Comparison of ENCODE assay signal across 20 mouse cellular contexts in genomic region chr6:121527281-121527680, GRCm38 (mm10). TPM values are rescaled to one million over a fixed set of nuclear protein-coding genes. Genes with fewer than 3 reads are reported as not detected.
DNase-seq lines count a peak whose midpoint lies in the region.
"Had no signal": no experiment of that assay in that cellular context is flagged by ENCODE, and none has a peak within 500 bp of the region (broad histone marks: within the 10 kb centered on the region; RNA-seq: fewer than 3 reads in every experiment).

No protein-coding gene starts in this region.

- no peaks in the 10 kb centered on the region for H3K36me3 ChIP-seq in limb, embryonic 10.5 days
- H3K36me3 ChIP-seq: embryonic facial prominence, embryonic 10.5 days; embryonic facial prominence, embryonic 12.5 days; forebrain, embryonic 12.5 days had no signal

- intact Hi-C loops in heart, postnatal 14 days (cut with DNase I), result no loop called here

- peaks cover 2% of the 10 kb centered on the region; the same call in 1 of the 2 replicates for H3K4me1 ChIP-seq in limb, embryonic 10.5 days
- H3K4me1 ChIP-seq: embryonic facial prominence, embryonic 12.5 days had no signal

- no peaks in the 10 kb centered on the region for H3K27me3 ChIP-seq in limb, embryonic 10.5 days (ENCODE audit: low read depth, poor library complexity, severe bottlenecking)
- H3K27me3 ChIP-seq: embryonic facial prominence, embryonic 12.5 days had no signal

- peak; percentile 64 for DNase-seq in heart, adult 11 months
- DNase-seq in heart, postnatal 14 days, result no peak
- peak; percentile 1 to 11 for DNase-seq in layer of hippocampus, postnatal 10 days (ENCODE audit: low spot score in 2 of 2)
- no peak for DNase-seq in layer of hippocampus, adult 18-20 months (ENCODE audit: low spot score in 2 of 2)
- peak; percentile 20 for DNase-seq in ZHBTc4 (ENCODE audit: low read depth, low spot score)
- peak; percentile 22 for DNase-seq in limb, embryonic 10.5 days (ENCODE audit: low spot score)
- no peak for DNase-seq in thymus, postnatal 14 days
- DNase-seq: adrenal gland, adult 8-10 months; adrenal gland, postnatal 14 days; adrenal gland, postnatal 36 days; cerebellum, adult 11-12 months; cerebellum, adult 2 months; cerebellum, adult 9-10 months; cerebellum, postnatal 10 days; cerebellum, postnatal 25 days; forebrain, postnatal 0 days had no signal

- no peaks in the 10 kb centered on the region for H3K9me3 ChIP-seq in limb, embryonic 10.5 days (replicated peaks)
- H3K9me3 ChIP-seq: embryonic facial prominence, embryonic 10.5 days; embryonic facial prominence, embryonic 12.5 days; forebrain, embryonic 12.5 days had no signal

- no peak overlapping the region for H3K4me3 ChIP-seq in limb, embryonic 10.5 days
- H3K4me3 ChIP-seq: embryonic facial prominence, embryonic 10.5 days; embryonic facial prominence, embryonic 12.5 days; forebrain, embryonic 12.5 days had no signal

- WGBS in limb, embryonic 10.5 days, result 96% methylated on average over 4 of the region's 4 CpGs

- no peak overlapping the region for H3K27ac ChIP-seq in limb, embryonic 10.5 days
- H3K27ac ChIP-seq: embryonic facial prominence, embryonic 10.5 days; embryonic facial prominence, embryonic 12.5 days; forebrain, embryonic 12.5 days had no signal

RNA-seq across cellular contexts. Expression of gene Iqsec3, which starts 53.8 kb away (rescaled TPM):
- total RNA-seq in heart, postnatal 14 days (2021), result under 1 TPM; 0.78 to 0.84 TPM
- total RNA-seq in layer of hippocampus, postnatal 10 days (2021), result 10 to 100 TPM; 81.2 to 83.8 TPM
- total RNA-seq in layer of hippocampus, adult 18-20 months (2021), result 100 to 1,000 TPM; 132 to 138 TPM
- polyA plus RNA-seq in limb, embryonic 10.5 days (2016; fragmentation: Nextera tagmentation; extraction: Ambion mirVana), result 0.03 TPM in 2 replicates
- polyA plus RNA-seq: activated CD4-positive, CD25-positive, alpha-beta regulatory T cell, adult 4 months had no signal

Comparison
In these comparisons a context has a peak if more than half of its experiments do, and no peak if none do; other contexts are left out.
1. DNase-seq: peak in heart, adult 11 months (single experiment), layer of hippocampus, postnatal 10 days (2 of 2), ZHBTc4 (single experiment) and limb, embryonic 10.5 days (single experiment); none in heart, postnatal 14 days (0 of 2), layer of hippocampus, adult 18-20 months (0 of 2) and thymus, postnatal 14 days (single experiment).
2. RNA of gene Iqsec3, which starts 53.8 kb away (total RNA-seq): 132 to 138 TPM in layer of hippocampus, adult 18-20 months and 81.2 to 83.8 TPM in layer of hippocampus, postnatal 10 days; 0.78 to 0.84 TPM in heart, postnatal 14 days; every median in the first group is over 10 times any median in the second.